Mouse (Mus musculus): Measurements from ENCODE around the gene Tigit. TPM values are rescaled to one million over a fixed set of nuclear protein-coding genes. Genes with fewer than 3 reads are reported as not detected.

Gene Tigit
- not detected in 2 replicates for polyA plus RNA-seq (2021; fragmentation: Nextera tagmentation)
- long read RNA-seq, experiment 1 = 0 reads
- long read RNA-seq, experiment 2 = 0 reads

GRCm38 (mm10) chr16:43663978-43664579, at the start of gene Tigit:
Gene Tigit, minus strand, starts transcription at chr16:43664146.

Small RNAs within 50 kb of the gene (microRNA-seq; reads per million reads assigned to microRNA genes)
- not detected for gene Mir568

Other genes with a start within 250 kb of the Tigit start
- gene Drd3, start 89.9 kb upstream of the Tigit start, polyA plus RNA-seq (2021; fragmentation: Nextera tagmentation) = 0.09 and 0.19 TPM in 2 replicates
- 4.0 and 5.8 TPM in 2 replicates for gene Ccdc191, start 225.7 kb upstream of the Tigit start, polyA plus RNA-seq (2021; fragmentation: Nextera tagmentation)